Mouse (Mus musculus) midbrain, embryonic 14.5 days (tissue): ENCODE results near the gene Shroom2. TPM values are rescaled to one million over a fixed set of nuclear protein-coding genes. Genes with fewer than 3 reads are reported as not detected.

Experiments
- ATAC-seq: fragments of 200-750 bp; cut with Nextera tagmentation; 2 replicates; pipeline ENCODE4 v1.8.0; 2017; ENCODE audit warnings: moderate number of reproducible peaks, moderate library complexity; ENCODE audit not compliant: low FRiP score, low TSS enrichment
- DNase-seq: peaks from one replicate; pipeline ENCODE4 v3.0.0-alpha.2; 2015
- H3K27ac ChIP-seq: fragments of 300-500 bp; sonication (generic); replicated peaks from 2 replicates; pipeline ENCODE4 v1.5.1; 2014; ENCODE audit warnings: mild to moderate bottlenecking, low read depth, low read length, moderate library complexity
- H3K27me3 ChIP-seq: fragments of 300-500 bp; sonication (generic); 2 replicates; pipeline ENCODE4 v1.6.1; 2014; ENCODE audit warnings: low read length, control low read depth, mixed read lengths; ENCODE audit not compliant: control insufficient read depth, insufficient read depth
- H3K36me3 ChIP-seq: fragments of 300-500 bp; sonication (generic); 2 replicates; pipeline ENCODE4 v1.6.1; 2014; ENCODE audit warnings: low read length, control low read depth; ENCODE audit not compliant: control insufficient read depth, insufficient read depth
- H3K4me1 ChIP-seq: fragments of 300-500 bp; sonication (generic); 2 replicates; pipeline ENCODE4 v1.6.1; 2014; ENCODE audit warnings: mild to moderate bottlenecking, antibody characterized with exemption, low read length, control low read depth; ENCODE audit not compliant: control insufficient read depth, insufficient read depth
- H3K4me2 ChIP-seq: fragments of 300-500 bp; sonication (generic); 2 replicates; pipeline ENCODE4 v1.6.1; 2014; ENCODE audit warnings: mild to moderate bottlenecking, low read length, moderate library complexity
- H3K4me3 ChIP-seq: fragments of 300-500 bp; sonication (generic); replicated peaks from 2 replicates; pipeline ENCODE4 v1.5.1; 2014; ENCODE audit warnings: low read depth, low read length
- H3K9ac ChIP-seq: fragments of 300-500 bp; sonication (generic); replicated peaks from 2 replicates; pipeline ENCODE4 v1.6.1; 2014; ENCODE audit warnings: mild to moderate bottlenecking, low read length, moderate library complexity
- H3K9me3 ChIP-seq: fragments of 300-500 bp; sonication (generic); 2 replicates; pipeline ENCODE4 v1.6.1; 2016; ENCODE audit warnings: low read length, control low read depth, mixed read lengths; ENCODE audit not compliant: control insufficient read depth
- WGBS: fragments of 180-500 bp; shearing (Covaris S2); extraction: QIAGEN DNeasy Blood & Tissue Kit; methylation state at CpG from one replicate; pipeline ENCODE4 v1.1.7; 2014; 5-methylcytosine and 5-hydroxymethylcytosine counted together
- polyA plus RNA-seq: library from polyadenylated mRNA; unstranded; fragments of >200 nt; fragmentation: Nextera tagmentation; extraction: Ambion mirVana; gene quantifications from 2 replicates; pipeline ENCODE4 v1.2.1, GENCODE M21; 2014

Gene Shroom2
- polyA plus RNA-seq, result 93.7 and 95.6 TPM in 2 replicates

DNA sequence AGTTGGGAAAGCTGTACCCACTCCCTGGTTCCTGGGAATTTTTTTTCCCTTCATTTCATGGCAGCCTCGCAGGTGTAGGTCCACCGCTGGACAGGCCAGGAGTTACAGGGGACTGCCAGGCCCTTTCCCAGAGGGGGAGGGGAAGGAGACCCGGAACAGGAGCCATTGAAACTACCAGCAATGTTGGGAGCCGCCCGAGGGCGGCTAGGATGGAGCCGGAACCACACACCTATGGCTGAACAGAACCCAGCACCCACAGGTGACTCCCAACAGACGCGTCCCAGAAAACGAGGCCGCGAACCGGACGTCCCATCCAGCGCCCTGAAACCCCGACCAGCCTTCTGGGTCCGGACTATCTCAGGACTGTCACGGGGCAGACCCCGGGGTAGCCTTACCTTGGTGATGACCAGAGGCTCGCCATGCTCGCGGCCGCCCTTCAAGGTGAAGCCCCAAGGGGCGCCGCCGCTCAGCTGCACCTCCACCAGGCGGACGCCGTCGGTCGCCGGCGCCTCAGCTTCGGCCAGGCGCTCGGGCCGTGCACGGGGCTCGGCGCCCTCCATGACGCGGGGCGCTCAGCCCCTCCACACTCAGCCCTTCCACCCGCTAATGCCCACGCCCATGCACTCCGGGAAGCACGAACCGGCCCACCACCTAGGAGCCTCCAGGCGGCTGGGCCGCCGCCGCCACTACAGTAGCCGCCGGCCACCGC is at the start of gene Shroom2:
Gene Shroom2 (minus strand): TSS at position 575 of the 709 bp plus-strand sequence.
- DNase-seq (peak; percentile 14), ATAC-seq (peak; percentile 78)
- Histone ChIP-seq H3K4me2 (peak within 1 kb of the TSS; percentile 67), H3K9ac (peak within 1 kb of the TSS; percentile 42; the same call in 1 of the 2 replicates), H3K27ac (no peak within 1 kb of the TSS), H3K36me3 (no peaks in the 10 kb centered on the region), H3K9me3 (no peaks in the 10 kb centered on the region), H3K4me3 (peak within 1 kb of the TSS; percentile 47), H3K4me1 (no peaks in the 10 kb centered on the region), H3K27me3 (peaks cover 11% of the 10 kb centered on the region)
- 17% methylated on average over 54 of the region's 55 CpGs for WGBS

DNA sequence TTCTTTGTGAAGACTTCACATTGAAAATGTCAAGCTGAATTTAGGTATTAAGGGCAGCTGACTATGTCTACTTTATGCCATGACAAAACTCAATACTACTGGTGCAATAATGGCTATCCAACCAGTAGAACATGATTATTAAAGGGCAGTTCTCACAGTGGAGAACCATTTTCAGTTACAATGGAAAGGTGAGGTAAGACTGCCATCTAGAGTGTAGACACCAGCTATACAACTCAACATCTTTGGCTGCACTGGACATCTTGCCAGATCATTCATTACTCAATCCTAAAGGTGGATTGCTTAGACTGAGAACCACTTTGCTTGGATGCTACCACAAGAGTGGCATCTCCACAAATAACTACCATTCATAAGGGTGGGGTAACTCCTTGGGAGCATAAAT is 49.7 kb upstream of the Shroom2 start:
- no peak overlapping the region for H3K4me3 ChIP-seq
- no peak overlapping the region for H3K4me2 ChIP-seq
- DNase-seq, result peak; percentile 29
- no peak for ATAC-seq
- H3K36me3 ChIP-seq, result no peaks in the 10 kb centered on the region
- no peak overlapping the region for H3K27ac ChIP-seq
- H3K27me3 ChIP-seq, result no peaks in the 10 kb centered on the region
- no peaks in the 10 kb centered on the region for H3K9me3 ChIP-seq
- H3K9ac ChIP-seq, result no peak overlapping the region
- H3K4me1 ChIP-seq, result no peaks in the 10 kb centered on the region

DNA sequence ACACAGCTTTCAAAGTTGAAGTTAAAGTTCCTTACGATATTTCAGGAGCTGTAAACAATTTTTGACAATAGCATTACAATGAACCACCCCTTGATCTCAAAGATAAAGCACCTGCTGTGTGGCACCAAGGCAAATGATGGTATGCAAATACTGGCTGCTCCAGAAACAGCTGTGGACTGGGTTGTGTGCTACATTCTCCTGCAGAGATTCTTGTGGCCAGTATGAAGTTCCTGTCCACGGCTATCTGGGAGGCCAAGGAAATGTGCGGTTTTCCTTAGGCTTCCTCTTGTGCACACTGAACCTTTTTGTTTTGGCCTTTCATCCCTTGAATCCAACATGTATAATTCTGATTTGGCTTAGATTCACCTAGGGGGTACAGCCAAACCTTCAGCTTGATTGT is 44.1 kb upstream of the Shroom2 start:
- H3K4me2 ChIP-seq, result no peak overlapping the region
- H3K36me3 ChIP-seq, result no peaks in the 10 kb centered on the region
- DNase-seq, result no peak
- no peak overlapping the region for H3K9ac ChIP-seq
- H3K27me3 ChIP-seq, result no peaks in the 10 kb centered on the region
- 80% methylated on average over 3 of the region's 3 CpGs for WGBS
- no peak overlapping the region for H3K27ac ChIP-seq
- H3K4me1 ChIP-seq, result no peaks in the 10 kb centered on the region
- H3K4me3 ChIP-seq, result no peak overlapping the region
- no peaks in the 10 kb centered on the region for H3K9me3 ChIP-seq
- no peak for ATAC-seq

DNA sequence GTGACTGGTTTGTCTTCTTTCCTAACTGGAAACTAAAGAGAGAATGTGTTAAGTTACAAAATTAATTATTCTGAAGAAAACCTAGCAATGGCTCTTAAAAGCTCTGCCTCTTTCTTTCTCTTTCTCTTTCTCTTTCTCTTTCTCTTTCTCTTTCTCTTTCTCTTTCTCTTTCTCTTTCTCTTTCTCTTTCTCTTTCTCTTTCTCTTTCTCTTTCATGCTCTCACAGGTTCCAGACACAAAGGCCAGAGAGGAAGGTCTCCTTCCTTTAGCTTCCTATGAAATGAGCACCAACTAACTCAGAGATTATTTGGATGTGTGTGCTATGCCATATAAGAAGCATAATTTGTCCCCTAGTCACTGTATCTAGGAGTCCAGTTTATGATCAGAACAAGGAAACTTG is 36.1 kb upstream of the Shroom2 start:
- no peak overlapping the region for H3K27ac ChIP-seq
- H3K27me3 ChIP-seq, result no peaks in the 10 kb centered on the region
- H3K36me3 ChIP-seq, result no peaks in the 10 kb centered on the region
- no peaks in the 10 kb centered on the region for H3K9me3 ChIP-seq
- no peak overlapping the region for H3K4me2 ChIP-seq
- H3K4me1 ChIP-seq, result no peaks in the 10 kb centered on the region
- ATAC-seq (no peak), DNase-seq (no peak)
- H3K4me3 ChIP-seq, result no peak overlapping the region
- H3K9ac ChIP-seq, result no peak overlapping the region

DNA sequence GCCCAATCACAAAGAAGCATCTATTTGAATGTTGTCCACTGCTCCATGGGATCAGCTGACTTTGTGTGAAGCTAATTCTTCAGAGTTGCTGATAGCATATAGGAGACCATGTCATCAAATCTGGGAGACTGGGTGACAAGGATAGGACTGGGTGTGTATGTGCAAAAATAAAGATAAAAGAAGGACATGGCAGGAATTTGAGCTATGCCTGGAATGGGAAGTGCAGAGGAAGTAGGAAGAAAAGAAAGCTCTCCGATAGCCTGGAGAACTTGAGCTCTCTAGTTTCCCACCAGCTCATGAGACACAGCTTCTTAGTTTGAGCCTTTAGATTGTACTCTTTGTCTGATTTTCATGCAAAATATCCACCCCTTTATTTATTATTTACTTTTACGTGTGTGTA is 19.3 kb upstream of the Shroom2 start:
- H3K4me3 ChIP-seq, result no peak overlapping the region
- H3K36me3 ChIP-seq, result no peaks in the 10 kb centered on the region
- ATAC-seq, result no peak
- H3K9me3 ChIP-seq, result no peaks in the 10 kb centered on the region
- no peak overlapping the region for H3K27ac ChIP-seq
- no peak for DNase-seq
- H3K9ac ChIP-seq, result no peak overlapping the region
- H3K4me2 ChIP-seq, result no peak overlapping the region
- H3K27me3 ChIP-seq, result no peaks in the 10 kb centered on the region
- no peaks in the 10 kb centered on the region for H3K4me1 ChIP-seq
- 77% methylated on average over 2 of the region's 2 CpGs for WGBS

DNA sequence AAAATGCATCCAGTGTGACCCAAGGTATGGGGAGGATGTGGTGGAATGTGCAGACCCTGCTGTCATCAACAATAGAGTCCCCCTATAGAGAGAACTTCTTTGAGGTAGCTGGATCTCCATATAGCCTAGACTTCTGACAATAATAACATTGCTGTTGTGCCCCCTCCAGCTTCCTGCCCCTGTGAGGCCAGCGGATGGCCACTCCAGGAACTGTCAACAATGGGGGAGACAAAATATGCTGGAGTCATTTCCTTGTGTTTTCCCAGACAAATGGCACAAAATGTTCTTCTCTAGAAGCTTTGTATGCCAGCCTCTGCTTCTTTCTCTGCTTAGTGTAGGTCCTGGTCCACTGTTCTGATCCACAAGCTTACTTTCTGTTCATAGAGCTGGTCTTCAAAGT is 18.9 kb upstream of the Shroom2 start:
- Histone ChIP-seq H3K4me2 (no peak overlapping the region), H3K27me3 (no peaks in the 10 kb centered on the region), H3K4me1 (no peaks in the 10 kb centered on the region), H3K36me3 (no peaks in the 10 kb centered on the region), H3K9me3 (no peaks in the 10 kb centered on the region), H3K27ac (no peak overlapping the region), H3K4me3 (no peak overlapping the region), H3K9ac (no peak overlapping the region)
- 89% methylated on average over 1 of the region's 1 CpGs for WGBS
- no peak for DNase-seq
- no peak for ATAC-seq

DNA sequence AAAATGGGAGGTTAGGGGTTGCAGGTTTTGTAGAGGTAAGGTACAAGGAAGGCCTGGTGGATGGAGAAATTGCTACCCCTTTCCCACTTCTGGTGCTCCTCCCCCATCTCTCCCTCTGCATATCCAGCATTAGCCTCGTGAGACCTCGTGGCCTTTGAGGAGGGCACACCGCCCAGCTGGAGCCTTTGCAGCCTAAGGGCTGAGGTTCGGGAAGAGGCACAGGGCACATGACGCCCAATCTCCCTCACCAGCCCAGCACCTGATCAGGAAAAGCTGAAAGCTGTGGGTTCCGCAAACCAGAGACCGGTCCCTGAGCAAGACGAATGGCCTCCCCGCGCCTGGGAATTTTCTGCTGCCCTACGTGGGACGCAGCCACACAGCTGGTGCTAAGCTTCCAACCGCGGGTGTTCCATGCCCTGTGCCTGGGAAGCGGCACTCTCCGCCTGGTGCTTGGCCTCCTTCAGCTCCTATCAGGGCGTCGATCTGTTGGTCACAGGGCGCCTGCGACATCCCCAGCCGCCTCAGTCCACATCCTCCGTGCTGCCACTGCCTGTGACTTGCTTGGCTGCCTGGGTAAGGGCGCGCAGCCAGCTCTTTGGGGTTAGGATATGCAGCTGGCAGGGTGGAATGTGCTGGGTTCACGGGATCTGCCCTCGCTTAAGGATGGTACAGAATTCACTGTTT is 12.6 kb upstream of the Shroom2 start, which contains the start of gene Gpr143:
Gene Gpr143 (plus strand): TSS at position 202 of the 684 bp plus-strand sequence.
- H3K4me1 ChIP-seq, result no peaks in the 10 kb centered on the region

DNA sequence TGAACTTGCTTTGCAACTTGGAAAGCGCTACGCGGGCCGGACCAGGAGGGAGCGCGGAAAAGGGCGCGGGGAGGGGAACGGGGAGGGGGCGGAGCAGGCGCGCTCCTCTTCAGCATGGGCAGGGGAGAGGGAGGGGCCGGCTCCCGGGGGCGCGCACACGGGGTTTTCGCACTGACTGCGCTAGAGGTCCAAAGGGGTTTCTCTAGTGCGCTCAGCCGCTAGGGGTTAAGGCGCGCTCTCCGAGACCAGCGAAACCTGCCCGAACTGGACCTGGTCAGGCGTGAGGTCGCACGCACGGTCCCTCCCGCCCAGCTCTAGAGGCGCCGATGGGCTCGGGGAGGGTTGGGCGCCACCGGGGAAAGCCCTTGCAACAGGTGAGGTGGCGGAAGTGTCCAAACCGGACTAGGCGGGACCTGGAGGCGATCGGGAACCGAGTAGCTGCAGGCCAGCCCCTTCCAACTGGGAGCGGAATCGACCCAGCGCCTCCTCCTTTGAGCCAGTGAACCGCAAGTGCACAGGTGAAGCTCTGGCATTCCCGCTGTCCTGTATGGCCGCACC is 414 bp upstream of the Shroom2 start:
- DNase-seq (peak; percentile 63), ATAC-seq (peak; percentile 80)
- H3K9ac ChIP-seq, result peak overlapping the region; percentile 42; the same call in 1 of the 2 replicates
- no peaks in the 10 kb centered on the region for H3K9me3 ChIP-seq
- WGBS, result 25% methylated on average over 46 of the region's 48 CpGs
- H3K36me3 ChIP-seq, result no peaks in the 10 kb centered on the region
- H3K4me2 ChIP-seq, result peak overlapping the region; percentile 67
- H3K27me3 ChIP-seq, result peaks cover 11% of the 10 kb centered on the region
- H3K27ac ChIP-seq, result no peak overlapping the region
- peak overlapping the region; percentile 47 for H3K4me3 ChIP-seq
- no peaks in the 10 kb centered on the region for H3K4me1 ChIP-seq

More for the DNA sequence above, 12.6 kb upstream of the Shroom2 start, which contains the start of gene Gpr143:
- DNase-seq (peak; percentile 16), ATAC-seq (no peak)
- Histone ChIP-seq H3K4me2 (peak within 1 kb of the TSS; percentile 50), H3K9me3 (no peaks in the 10 kb centered on the region), H3K27ac (no peak within 1 kb of the TSS), H3K27me3 (no peaks in the 10 kb centered on the region), H3K4me3 (0 out of 2 replicates have a peak within 1 kb of the TSS, but pooled peaks have one; percentile 17), H3K9ac (0 out of 2 replicates have a peak within 1 kb of the TSS, but pooled peaks have one; percentile 6), H3K36me3 (no peaks in the 10 kb centered on the region)
- 19% methylated on average over 26 of the region's 26 CpGs for WGBS
